Mouse (Mus musculus) bone marrow, adult 2 months (tissue): ENCODE measurements around the gene Mgat4b. TPM values are rescaled to one million over a fixed set of nuclear protein-coding genes. Genes with fewer than 3 reads are reported as not detected.

Source experiments
- H3K27ac ChIP-seq: fragments of 200-500 bp; 2 replicates; pipeline ENCODE4 v1.5.1; 2012; ENCODE audit warnings: low read depth, mild to moderate bottlenecking, control low read depth, inconsistent platforms, low read length; ENCODE audit not compliant: control insufficient read depth, poor library complexity, insufficient read depth
- H3K4me1 ChIP-seq: fragments of 200-500 bp; 2 replicates; pipeline ENCODE4 v1.6.1; 2011; ENCODE audit warnings: low read length; ENCODE audit not compliant: control insufficient read depth, insufficient read depth
- H3K4me3 ChIP-seq: fragments of 200-500 bp; replicated peaks from 2 replicates; pipeline ENCODE3; 2011; ENCODE audit warnings: mild to moderate bottlenecking, low read depth, low read length, control low read depth; ENCODE audit not compliant: control insufficient read depth
- CTCF ChIP-seq: fragments of 200-500 bp; IDR thresholded peaks from 2 replicates; pipeline ENCODE4 v1.5.1; 2011; ENCODE audit warnings: low read length, control low read depth; ENCODE audit not compliant: control insufficient read depth, insufficient read depth
- POLR2A ChIP-seq: fragments of 200-500 bp; IDR thresholded peaks from 2 replicates; pipeline ENCODE4 v1.6.1; 2011; ENCODE audit warnings: low read depth, mild to moderate bottlenecking, control low read depth, low read length, borderline replicate concordance; ENCODE audit not compliant: control insufficient read depth
- WGBS: fragments of 180-500 bp; shearing (Covaris S2); methylation state at CpG from one replicate; pipeline ENCODE4 v1.1.7; 2018; 5-methylcytosine and 5-hydroxymethylcytosine counted together
- polyA plus RNA-seq: library from polyadenylated mRNA; stranded (reverse); fragments of >200 nt; gene quantifications from 2 replicates; pipeline ENCODE4 v1.2.4, GENCODE M21; 2011; ENCODE audit warnings: low replicate concordance; ENCODE audit not compliant: missing spikeins, insufficient read depth, insufficient read length

Gene Mgat4b
- polyA plus RNA-seq, 1 experiment: 20.7 TPM

GRCm38 (mm10) chr11:50277706-50278105 is 67.0 kb downstream of the Mgat4b start:
- H3K27ac ChIP-seq: no peak overlapping the region
- peaks cover 5% of the 10 kb centered on the region; the same call in 1 of the 2 replicates for H3K4me1 ChIP-seq
- WGBS: 93% methylated on average over 6 of the region's 6 CpGs
- TF ChIP-seq CTCF: no peak
- TF ChIP-seq POLR2A: no peak
- H3K4me3 ChIP-seq: no peak overlapping the region

GRCm38 (mm10) chr11:50279005-50279404 is 68.3 kb downstream of the Mgat4b start:
- Histone ChIP-seq H3K4me1 (peaks cover 5% of the 10 kb centered on the region; the same call in 1 of the 2 replicates), H3K4me3 (no peak overlapping the region), H3K27ac (no peak overlapping the region)
- TF ChIP-seq CTCF: no peak
- TF ChIP-seq POLR2A: no peak
- WGBS: 81% methylated on average over 4 of the region's 4 CpGs

GRCm38 (mm10) chr11:50280053-50280452 is 69.4 kb downstream of the Mgat4b start:
- H3K4me3 ChIP-seq: no peak overlapping the region
- WGBS: 73% methylated on average over 1 of the region's 1 CpGs
- TF ChIP-seq CTCF (no peak), POLR2A (no peak)
- H3K4me1 ChIP-seq: peaks cover 5% of the 10 kb centered on the region; the same call in 1 of the 2 replicates
- no peak overlapping the region for H3K27ac ChIP-seq

Other genes starting within 250 kb of the Mgat4b start
- 12.9 and 33.0 TPM in 2 replicates for gene Rnf130, start 185.5 kb upstream of the Mgat4b start, polyA plus RNA-seq
- 10.5 and 31.4 TPM in 2 replicates for gene Tbc1d9b, start 79.5 kb upstream of the Mgat4b start, polyA plus RNA-seq
- 5.2 and 6.2 TPM in 2 replicates for gene Mrnip, start 36.4 kb upstream of the Mgat4b start, polyA plus RNA-seq
- 172 TPM in 2 replicates for gene Sqstm1, start 63 bp upstream of the Mgat4b start, polyA plus RNA-seq
- gene Ltc4s, start 27.7 kb downstream of the Mgat4b start, polyA plus RNA-seq: 3.9 and 6.7 TPM in 2 replicates
- 1.8 and 9.2 TPM in 2 replicates for gene Maml1, start 81.4 kb downstream of the Mgat4b start, polyA plus RNA-seq
- gene Canx, start 114.8 kb downstream of the Mgat4b start, polyA plus RNA-seq: 160 and 195 TPM in 2 replicates
- gene Cby3, start 143.6 kb downstream of the Mgat4b start, polyA plus RNA-seq: not detected in 2 replicates
- gene Hnrnph1, start 166.1 kb downstream of the Mgat4b start, polyA plus RNA-seq: 245 and 271 TPM in 2 replicates
- gene Rufy1, start 220.2 kb downstream of the Mgat4b start, polyA plus RNA-seq: 7.7 and 12.5 TPM in 2 replicates